Mouse (Mus musculus) Patski (cell line): ENCODE data around the gene Daglb. TPM values are rescaled to one million over a fixed set of nuclear protein-coding genes. Genes with fewer than 3 reads are reported as not detected.

Experiments
- ATAC-seq: fragments of 100-300 bp; one replicate; pipeline ENCODE4 v1.8.0; 2021
- CTCF ChIA-PET: fragments of 350-600 bp; sonication (Branson Sonifier 250); formaldehyde crosslinking; loops from one replicate; lab custom pipeline; 2022; ENCODE audit warnings: inconsistent platforms; lab: Charles Lee
- POLR2A ChIA-PET: fragments of 350-600 bp; sonication (Branson Sonifier 250); formaldehyde crosslinking; loops from one replicate; lab custom pipeline; 2022; ENCODE audit warnings: antibody characterized with exemption, inconsistent platforms; lab: Charles Lee
- DNase-seq: peaks from one replicate; pipeline ENCODE4 v3.0.0-alpha.2; 2011; ENCODE audit warnings: low read depth, low spot score
- H3K27me3 ChIP-seq: fragments of 371-371 bp; one replicate; pipeline ENCODE4 v1.5.1; 2021
- CTCF ChIP-seq: fragments of 100-300 bp; IDR thresholded peaks from one replicate; pipeline ENCODE4 v1.5.1; 2021
- in situ Hi-C: fragments of 300-500 bp; cut with MboI; formaldehyde crosslinking; loops from 3 replicates; pipeline ENCODE4 v1.11.1; 2018; ENCODE audit warnings: low pct_unique_long_range_greater_than_20kb, mixed read lengths
- polyA plus RNA-seq: library from polyadenylated mRNA; unstranded; gene quantifications from one replicate; pipeline ENCODE4 v1.2.3, GENCODE M21; 2021

The Daglb gene
- polyA plus RNA-seq, 1 experiment from 2014 or later = 7.3 TPM

DNA sequence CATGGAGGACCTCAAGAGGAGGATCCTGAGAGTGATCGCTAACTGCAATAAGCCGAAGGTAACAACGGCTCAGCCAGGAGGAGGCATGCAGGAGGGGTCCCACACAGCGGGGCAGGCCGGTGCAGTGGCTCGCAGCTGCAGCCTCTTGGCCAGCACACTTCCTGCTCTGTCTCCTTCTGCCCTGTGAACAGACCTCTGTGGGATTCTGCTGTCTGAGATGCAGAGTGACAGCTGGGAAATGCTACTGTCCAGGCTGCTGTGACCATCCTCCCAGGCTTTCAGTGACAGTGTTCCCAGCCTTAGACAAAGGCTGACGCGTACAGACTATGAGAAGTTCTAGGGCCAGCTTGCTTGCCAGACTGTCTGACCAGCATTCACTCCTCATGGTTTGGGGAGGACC lies 36.8 kb downstream of the Daglb start:
- H3K27me3 ChIP-seq = no peaks in the 10 kb centered on the region
- CTCF ChIA-PET = interaction anchor here (0.9 to 2.5 kb wide), 2 partner anchors 8 to 9 kb away, joined by 3 to 7 read pairs; no protein-coding TSS in a partner anchor
- no peak for TF ChIP-seq CTCF
- DNase-seq (no peak), ATAC-seq (no peak)
- in situ Hi-C loops = no loop called here
- POLR2A ChIA-PET = no interaction called here

DNA sequence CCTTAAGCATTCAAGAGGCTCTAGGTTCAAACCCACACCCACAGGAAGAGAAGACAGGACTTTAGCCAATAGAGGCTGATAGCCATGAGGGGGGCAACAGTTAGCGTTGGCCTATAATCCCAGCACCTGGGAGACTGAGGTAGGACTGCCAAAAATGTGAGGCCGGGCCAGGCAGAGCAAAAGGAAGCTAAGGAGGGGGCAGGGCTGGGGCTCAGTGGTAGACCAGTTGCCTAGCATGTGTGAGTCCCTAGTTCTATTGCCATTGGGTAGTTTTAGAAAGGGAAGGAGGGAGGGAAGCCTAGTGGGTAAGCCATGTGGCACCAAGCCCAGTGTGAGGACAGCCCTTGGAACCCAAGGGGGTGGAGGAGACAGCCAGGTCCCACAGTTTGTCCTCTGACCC lies 37.3 kb downstream of the Daglb start:
- H3K27me3 ChIP-seq = no peaks in the 10 kb centered on the region
- no peak for TF ChIP-seq CTCF
- DNase-seq (no peak), ATAC-seq (no peak)
- in situ Hi-C loops = no loop called here
- CTCF ChIA-PET = no interaction called here
- POLR2A ChIA-PET = no interaction called here

DNA sequence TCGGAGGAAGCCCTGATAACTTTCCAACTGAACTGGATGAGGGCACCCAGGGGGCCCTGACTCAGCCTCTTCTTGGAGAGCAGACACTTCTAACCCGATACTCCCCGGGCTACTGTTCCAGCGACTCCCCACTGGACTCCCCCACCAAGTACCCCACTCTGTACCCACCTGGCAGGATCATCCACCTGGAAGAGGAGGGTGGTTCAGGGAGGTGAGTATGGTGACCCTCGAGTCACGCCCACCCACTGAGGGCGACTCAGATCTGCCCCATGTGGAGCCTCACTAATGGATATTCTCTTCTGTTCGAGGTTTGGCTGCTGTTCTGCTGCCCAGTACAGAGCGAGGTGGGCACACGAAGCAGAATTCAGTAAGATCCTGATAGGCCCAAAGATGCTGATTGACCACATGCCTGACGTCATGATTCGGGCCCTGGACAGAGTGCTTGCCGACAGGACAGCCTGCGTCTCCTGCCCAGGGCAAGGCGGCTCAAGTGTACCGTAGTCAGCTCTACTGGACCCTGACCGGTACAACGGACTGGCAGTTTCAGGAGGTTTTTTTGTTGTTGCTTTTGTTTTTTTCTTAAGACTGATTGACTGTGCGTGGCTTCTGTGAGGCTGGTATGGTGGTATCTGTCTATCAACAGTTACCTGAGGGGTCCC lies 38.6 kb downstream of the Daglb start:
- TF ChIP-seq CTCF = no peak
- ATAC-seq (no peak), DNase-seq (no peak)
- CTCF ChIA-PET = no interaction called here
- POLR2A ChIA-PET = no interaction called here
- H3K27me3 ChIP-seq = no peaks in the 10 kb centered on the region
- in situ Hi-C loops = no loop called here

- TF ChIP-seq CTCF = no peak
- no peak for ATAC-seq
- POLR2A ChIA-PET = no interaction called here
- CTCF ChIA-PET = no interaction called here
- no peak for DNase-seq
- in situ Hi-C loops = no loop called here
- H3K27me3 ChIP-seq = no peaks in the 10 kb centered on the region
These were observed 39.4 kb downstream of the Daglb start for GRCm38 (mm10) chr5:143503740-143504139.

GRCm38 (mm10) chr5:143504453-143504852 lies 40.1 kb downstream of the Daglb start:
- CTCF ChIA-PET = interaction anchor here (1.2 to 1.7 kb wide), 2 partner anchors 7 to 17 kb away, joined by 3 to 6 read pairs; no protein-coding TSS in a partner anchor

DNA sequence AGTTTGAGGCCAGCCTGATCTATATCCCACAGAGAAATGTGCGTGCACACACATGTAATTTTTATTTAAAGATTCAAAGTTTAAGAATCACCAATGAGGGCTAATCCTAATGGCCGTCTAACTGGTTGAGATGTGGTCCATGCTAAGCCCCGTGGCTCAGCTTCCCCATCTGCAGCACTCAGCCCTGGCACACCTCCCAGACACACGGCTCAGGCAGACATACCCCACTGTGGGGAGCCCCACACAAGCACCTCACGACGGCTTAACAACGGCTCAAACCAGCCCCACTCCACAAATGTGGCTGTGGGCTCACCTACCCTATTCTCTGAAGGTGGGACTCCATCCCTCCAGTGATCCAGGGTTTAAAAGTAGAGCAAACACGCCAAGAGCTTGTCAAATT lies 40.7 kb downstream of the Daglb start:
- DNase-seq = no peak
- in situ Hi-C loops = no loop called here
- H3K27me3 ChIP-seq = no peaks in the 10 kb centered on the region
- ChIA-PET POLR2A (interaction anchor here (0.6 to 0.9 kb wide), 3 partner anchors 13 to 32 kb away, joined by 3 to 4 read pairs (median 3); no protein-coding TSS in a partner anchor), CTCF (interaction anchor here (0.9 to 1.7 kb wide), 3 partner anchors 8 to 17 kb away, joined by 3 to 6 read pairs (median 3); no protein-coding TSS in a partner anchor)
- no peak for TF ChIP-seq CTCF
- ATAC-seq = no peak

More at GRCm38 (mm10) chr5:143504453-143504852, 40.1 kb downstream of the Daglb start:
- ATAC-seq (no peak), DNase-seq (no peak)
- H3K27me3 ChIP-seq = no peaks in the 10 kb centered on the region
- in situ Hi-C loops = no loop called here
- POLR2A ChIA-PET = interaction anchor here (0.6 kb wide), 1 partner anchor 12 kb away, joined by 3 read pairs; no protein-coding TSS in a partner anchor
- no peak for TF ChIP-seq CTCF

- in situ Hi-C loops = no loop called here
- no peaks in the 10 kb centered on the region for H3K27me3 ChIP-seq
- ChIA-PET CTCF (interaction anchor here (0.9 to 1.7 kb wide), 4 partner anchors 9 to 41 kb away, joined by 3 to 6 read pairs (median 3); no protein-coding TSS in a partner anchor), POLR2A (interaction anchor here (0.6 to 0.9 kb wide), 2 partner anchors 12 to 33 kb away, joined by 3 to 4 read pairs; no protein-coding TSS in a partner anchor)
- TF ChIP-seq CTCF = no peak
- DNase-seq (no peak), ATAC-seq (no peak)
These were observed 41.2 kb downstream of the Daglb start for GRCm38 (mm10) chr5:143505545-143505944.

GRCm38 (mm10) chr5:143509294-143509693 lies 44.9 kb downstream of the Daglb start:
- TF ChIP-seq CTCF = no peak
- in situ Hi-C loops = no loop called here
- ATAC-seq (no peak), DNase-seq (no peak)
- ChIA-PET POLR2A (interaction anchor here (1.2 kb wide), 1 partner anchor 12 kb away, joined by 3 read pairs; no protein-coding TSS in a partner anchor), CTCF (interaction anchor here (1.1 to 2.1 kb wide), 3 partner anchors 9 to 37 kb away, joined by 5 to 8 read pairs (median 7); no protein-coding TSS in a partner anchor)
- no peaks in the 10 kb centered on the region for H3K27me3 ChIP-seq

- in situ Hi-C loops = no loop called here
- no peak for DNase-seq
- ChIA-PET POLR2A (interaction anchor here (1.2 kb wide), 1 partner anchor 12 kb away, joined by 4 read pairs; no protein-coding TSS in a partner anchor), CTCF (interaction anchor here (1.1 to 2.1 kb wide), 3 partner anchors 8 to 37 kb away, joined by 5 to 8 read pairs (median 7); no protein-coding TSS in a partner anchor)
- no peak for TF ChIP-seq CTCF
- no peaks in the 10 kb centered on the region for H3K27me3 ChIP-seq
- no peak for ATAC-seq
These were observed 45.4 kb downstream of the Daglb start for GRCm38 (mm10) chr5:143509737-143510136.

GRCm38 (mm10) chr5:143511577-143511976 lies 47.2 kb downstream of the Daglb start:
- in situ Hi-C loops = no loop called here
- no peak for TF ChIP-seq CTCF
- ChIA-PET POLR2A (interaction anchor here (1.1 kb wide), 1 partner anchor 10 kb away, joined by 3 read pairs; no protein-coding TSS in a partner anchor), CTCF (interaction anchor here (1.5 kb wide), 1 partner anchor 11 kb away, joined by 3 read pairs; no protein-coding TSS in a partner anchor)
- ATAC-seq (no peak), DNase-seq (no peak)
- H3K27me3 ChIP-seq = no peaks in the 10 kb centered on the region
